Mouse (Mus musculus) CD4-positive, CD25-positive, alpha-beta regulatory T cell, adult 4 months (primary cell): ENCODE results near the gene Kdf1. TPM values are rescaled to one million over a fixed set of nuclear protein-coding genes. Genes with fewer than 3 reads are reported as not detected.

Source experiments
- ATAC-seq: one replicate; pipeline ENCODE4 v1.8.0; 2017
- polyA plus RNA-seq, 2 experiments: library from polyadenylated mRNA; unstranded; fragments of 100-300 nt; shearing (Covaris generic); gene quantifications; one replicate each; pipeline ENCODE4 v1.2.1; 2017

Gene Kdf1
- under 1 TPM in 1 of 2 experiments, not detected in 1; 0.58 TPM for polyA plus RNA-seq

DNA sequence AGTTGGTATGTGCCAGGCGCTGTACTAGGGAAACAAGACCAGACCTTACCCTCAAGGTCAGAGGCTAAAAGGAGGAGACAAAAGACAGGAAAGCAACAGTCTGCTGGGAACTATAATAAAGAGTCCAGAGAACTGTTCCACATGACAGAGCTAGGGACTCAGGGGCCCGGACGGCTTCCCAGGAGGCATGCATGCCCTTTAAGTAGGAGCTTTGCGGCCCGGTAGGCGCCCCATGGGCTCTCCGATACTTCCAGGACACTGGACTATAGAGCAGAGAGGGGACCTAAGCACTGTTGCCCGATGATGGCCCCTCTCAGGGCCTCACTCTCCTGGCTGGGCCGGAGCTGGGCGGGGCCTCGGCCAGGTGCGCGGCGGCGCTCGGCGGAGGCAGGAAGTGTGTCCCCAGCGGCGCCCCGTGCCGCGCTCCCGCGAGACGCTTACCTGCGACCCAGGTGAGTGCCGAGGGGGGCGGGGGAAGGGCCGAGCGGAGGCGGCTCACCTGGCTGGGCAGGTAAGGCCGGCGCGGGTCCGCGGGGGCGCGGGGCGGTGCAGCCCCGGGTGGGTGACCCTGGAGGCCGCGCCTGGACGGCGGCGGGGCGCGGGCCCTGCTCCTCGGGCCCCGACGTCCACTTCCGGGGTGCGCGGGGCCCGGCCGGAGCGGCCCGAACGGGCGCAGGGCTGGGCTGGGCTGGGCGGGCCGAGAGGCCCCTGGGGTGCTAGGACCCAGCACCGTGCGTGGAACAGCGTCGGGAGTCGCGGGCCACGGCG lies at the start of gene Kdf1:
Gene Kdf1, plus strand, starts transcription at position 363 of the 768 bp plus-strand sequence.
- no peak for ATAC-seq

DNA sequence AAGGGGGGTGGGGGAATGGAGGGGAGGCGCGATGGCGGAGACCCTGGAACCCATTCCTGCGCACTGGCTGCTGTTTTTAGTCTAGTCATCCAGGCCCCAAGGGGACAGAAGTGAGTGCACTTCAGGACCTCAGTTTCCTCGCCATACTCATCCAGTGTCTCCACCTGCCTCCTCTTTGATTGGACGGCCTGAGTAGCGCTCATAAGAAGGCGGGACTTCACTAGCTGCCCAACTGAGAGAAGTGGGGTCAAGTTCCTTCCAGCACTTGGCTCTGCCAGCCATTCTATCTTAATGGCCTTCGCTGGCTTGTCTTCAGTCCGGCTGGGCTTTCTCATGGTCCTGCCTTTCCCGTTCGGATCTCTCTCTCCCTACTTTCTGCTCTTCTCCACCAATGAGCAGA lies 49.6 kb upstream of the Kdf1 start:
- no peak for ATAC-seq

DNA sequence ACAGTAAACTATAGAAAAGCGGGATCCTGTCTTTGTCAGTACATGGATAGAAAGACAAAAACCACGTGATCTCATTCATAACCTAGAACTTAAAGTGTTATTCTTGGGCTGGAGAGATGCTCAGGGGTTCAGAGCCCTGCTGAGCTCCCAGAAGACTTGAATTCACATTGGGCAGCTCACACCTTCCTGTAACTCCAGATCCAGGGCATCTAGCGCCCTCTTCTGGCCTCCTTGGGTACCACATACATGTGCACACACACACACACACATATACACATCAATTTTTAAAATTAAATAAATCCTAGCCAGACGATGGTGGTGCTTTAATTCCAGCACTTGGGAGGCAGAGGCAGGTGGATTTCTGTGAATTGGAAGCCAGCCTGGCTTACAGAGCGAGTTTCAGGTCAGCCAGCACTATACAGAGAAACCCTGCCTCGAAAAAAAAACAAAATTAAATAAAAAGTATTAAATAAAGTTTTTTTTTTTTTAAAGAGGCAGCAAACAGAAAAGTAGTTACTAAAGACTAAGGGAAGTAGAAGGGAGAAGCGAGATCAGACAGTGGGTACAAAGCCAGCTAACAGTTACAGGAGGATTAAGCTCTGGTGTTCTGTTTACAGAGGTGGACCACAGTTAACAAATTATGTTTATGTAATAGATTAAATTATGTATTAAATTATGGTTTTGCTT lies 47.5 kb upstream of the Kdf1 start:
- ATAC-seq: no peak

DNA sequence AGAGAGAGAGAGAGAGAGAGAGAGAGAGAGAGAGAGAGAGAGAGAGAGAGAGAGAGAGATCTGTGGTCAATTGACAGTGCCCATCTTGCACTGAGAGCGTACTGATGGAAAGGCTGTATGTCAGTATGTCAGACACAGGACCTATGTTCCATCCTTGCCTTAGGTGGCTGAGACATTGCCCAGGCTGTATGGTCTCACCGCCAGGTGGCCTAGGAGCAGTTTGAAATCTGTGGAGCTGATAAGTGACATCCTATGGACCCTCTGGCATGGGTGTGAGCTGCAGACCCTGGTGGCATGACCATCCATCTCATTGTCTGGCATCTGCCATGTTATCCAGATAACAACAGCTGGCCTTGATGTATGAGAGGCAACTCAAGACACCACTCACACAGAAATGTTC lies 44.9 kb upstream of the Kdf1 start:
- ATAC-seq: no peak

DNA sequence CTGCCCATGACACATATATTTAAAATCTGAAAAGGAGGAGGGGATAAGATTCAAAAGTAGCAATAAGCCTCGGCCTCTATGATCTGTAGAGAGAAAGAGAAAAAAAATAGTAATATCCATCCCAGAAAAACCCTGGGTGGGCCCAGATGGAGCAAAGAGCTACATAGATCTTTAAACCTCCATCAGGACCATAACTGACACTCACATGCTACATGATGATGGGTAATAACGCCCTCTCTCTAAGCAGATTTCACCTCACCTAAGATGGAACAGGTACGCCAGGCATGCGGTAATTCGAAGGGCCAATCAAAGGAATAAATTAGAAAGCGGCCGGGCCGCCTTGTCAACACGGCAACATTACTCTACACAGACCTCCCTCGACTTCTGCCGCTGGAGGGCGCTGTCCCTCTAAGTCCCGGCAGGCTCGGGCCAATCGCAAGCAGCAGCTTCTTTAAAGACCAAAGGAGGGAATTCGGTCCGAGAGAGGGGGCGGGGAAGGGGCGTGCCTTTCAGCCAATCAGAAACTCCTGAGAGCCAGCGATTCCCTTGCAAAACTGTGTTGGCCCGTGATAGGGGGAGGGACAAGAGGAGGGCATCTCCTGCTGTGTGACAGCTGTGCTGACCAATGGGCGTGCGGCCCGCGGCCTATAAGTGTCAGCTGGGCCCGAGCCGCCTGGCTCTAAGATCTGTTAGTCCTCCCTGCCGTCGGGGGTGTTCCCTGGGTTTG lies 39.1 kb upstream of the Kdf1 start, which contains the start of gene Tent5b:
Gene Tent5b, plus strand, starts transcription at position 675 of the 727 bp plus-strand sequence.
- ATAC-seq: peak; percentile 99

DNA sequence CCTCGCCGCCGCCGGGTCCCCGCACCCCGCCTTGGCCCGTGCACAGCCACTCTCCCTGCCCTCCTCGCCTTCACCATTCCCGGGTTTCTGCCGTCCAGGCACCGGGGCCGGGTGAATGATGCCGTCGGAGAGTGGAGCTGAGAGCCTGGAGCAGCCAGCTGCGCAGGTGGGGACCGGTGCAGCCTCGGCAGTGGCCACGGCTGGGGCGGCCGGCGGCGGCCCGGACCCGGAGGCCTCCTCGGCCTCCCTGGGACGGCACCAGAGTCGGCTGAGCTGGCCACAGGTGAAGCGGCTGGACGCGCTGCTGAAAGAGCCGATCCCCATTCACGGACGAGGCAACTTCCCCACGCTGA lies 38.6 kb upstream of the Kdf1 start:
- ATAC-seq: no peak

DNA sequence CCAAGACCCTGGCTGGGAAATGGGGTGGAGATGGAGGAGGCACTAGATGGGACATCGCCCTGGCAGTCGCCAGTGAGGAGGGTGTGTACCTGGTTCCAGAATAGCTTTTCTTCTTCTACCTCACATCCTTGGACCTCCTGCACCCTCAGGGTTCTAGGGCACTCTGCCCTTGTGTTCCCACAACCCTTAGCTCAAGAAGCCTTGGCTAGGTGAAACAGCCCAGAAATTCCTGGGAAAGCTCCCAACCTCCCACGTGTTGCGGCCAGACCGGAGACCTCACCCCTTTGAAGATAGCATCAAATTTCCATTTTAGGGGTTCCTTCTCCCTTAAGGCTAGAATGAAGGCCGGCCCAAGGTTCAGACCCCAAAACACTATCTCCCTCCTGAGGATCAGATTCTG lies 38.0 kb upstream of the Kdf1 start:
- no peak for ATAC-seq

DNA sequence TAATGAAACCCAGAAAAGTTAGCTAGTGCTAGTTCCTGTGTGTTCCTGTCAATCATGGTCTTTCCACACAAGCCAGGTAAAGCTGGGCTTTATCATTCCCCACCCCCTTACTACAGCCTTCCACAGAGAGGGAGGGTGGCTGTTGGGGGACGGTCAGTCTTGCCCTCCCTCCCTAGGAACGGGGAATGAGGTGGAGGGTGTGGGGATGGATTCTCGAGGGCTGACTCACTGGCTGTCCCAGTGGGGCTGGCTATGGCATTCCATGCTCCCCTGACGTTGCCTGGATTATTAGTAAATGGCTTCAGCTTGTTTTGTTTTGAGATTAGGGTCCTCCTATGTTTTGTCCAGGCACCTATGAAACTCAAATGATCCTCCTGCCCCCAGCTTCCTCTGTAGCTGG lies 37.3 kb upstream of the Kdf1 start:
- ATAC-seq: no peak

DNA sequence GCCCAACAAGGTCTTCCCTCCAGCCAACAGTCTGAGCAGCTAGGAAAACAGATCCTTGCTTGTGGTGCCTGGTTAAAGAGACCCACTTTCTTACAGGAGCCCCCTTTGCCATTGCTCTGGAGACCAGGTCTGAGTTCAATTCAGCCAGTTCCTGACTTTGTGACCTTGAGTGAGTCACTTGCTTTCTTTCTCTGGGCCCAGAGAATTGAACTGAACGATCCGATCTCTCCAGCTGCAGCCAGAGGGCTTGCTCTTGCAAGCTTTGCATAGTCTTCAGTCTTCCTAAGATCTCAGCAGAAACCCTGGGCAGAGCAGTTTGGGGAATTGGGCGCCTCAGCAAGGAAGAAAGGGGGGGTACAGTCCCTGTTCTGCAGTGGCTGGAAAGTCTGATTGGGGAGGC lies 36.3 kb upstream of the Kdf1 start:
- no peak for ATAC-seq

DNA sequence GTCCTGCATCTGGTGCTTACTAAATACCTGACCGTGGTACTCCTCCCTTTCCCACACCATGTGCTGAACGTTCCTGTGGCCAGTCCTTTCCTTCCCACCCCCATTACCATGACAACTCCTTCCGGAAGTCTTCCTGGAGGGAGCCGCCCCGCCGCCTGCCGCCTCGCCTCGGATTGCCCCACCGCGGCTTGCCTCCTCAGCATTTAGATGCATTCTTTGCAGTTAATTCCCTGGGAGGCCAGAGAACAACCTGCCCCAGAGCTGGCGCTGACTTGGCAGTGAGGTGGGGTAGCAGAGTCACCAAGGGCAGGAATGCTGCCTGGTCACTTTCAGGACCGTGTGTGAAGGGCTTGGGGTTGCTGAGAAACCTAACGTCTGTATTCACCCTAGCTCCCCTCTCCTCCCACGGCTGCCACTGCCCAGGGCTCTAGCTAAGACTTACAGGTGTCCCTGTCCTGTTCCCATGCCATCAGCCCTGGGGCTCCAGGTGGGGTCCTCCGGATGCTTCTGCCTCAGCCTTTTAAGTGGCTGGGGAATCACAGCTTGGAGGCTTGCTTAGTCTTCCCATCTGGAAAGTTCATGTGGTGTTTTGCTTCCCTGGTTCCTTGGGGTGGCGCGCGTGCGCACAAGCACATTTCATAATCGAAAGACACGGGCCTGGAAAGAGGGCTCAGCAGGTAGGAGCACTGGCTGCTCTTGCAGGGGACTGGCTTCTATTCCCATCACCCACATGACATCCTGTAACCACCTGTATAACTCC lies 34.3 kb upstream of the Kdf1 start:
- no peak for ATAC-seq

DNA sequence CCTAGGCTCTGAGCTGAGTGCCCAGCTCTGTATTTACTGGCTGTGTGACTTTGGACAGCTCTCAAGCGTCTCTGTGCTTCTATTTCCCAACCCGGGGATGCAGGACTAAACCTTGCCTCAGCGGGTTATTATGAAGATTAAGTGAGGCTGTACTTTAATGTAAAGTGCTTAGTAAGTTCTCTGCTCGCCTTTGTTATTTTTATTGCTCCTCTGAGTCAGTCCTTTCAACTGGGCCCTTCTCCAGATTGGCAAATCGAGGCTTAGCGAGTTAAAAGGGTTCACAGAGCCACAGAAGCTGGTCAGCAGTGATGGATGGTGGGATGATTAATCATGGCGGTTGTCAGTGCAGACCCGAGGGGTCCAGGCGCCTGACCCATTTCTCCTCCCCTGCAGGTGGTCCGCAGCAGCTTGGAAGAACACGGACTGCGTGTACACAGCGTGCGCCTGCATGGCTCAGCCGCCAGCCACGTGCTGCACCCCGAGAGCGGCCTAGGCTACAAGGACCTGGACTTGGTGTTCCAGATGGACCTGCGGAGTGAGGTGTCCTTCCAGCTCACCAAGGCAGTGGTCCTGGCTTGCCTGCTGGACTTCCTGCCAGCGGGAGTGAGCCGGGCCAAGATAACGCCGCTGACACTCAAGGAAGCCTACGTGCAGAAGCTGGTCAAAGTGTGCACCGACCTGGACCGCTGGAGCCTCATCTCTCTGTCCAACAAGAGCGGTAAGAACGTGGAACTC lies 32.9 kb upstream of the Kdf1 start:
- ATAC-seq: no peak

DNA sequence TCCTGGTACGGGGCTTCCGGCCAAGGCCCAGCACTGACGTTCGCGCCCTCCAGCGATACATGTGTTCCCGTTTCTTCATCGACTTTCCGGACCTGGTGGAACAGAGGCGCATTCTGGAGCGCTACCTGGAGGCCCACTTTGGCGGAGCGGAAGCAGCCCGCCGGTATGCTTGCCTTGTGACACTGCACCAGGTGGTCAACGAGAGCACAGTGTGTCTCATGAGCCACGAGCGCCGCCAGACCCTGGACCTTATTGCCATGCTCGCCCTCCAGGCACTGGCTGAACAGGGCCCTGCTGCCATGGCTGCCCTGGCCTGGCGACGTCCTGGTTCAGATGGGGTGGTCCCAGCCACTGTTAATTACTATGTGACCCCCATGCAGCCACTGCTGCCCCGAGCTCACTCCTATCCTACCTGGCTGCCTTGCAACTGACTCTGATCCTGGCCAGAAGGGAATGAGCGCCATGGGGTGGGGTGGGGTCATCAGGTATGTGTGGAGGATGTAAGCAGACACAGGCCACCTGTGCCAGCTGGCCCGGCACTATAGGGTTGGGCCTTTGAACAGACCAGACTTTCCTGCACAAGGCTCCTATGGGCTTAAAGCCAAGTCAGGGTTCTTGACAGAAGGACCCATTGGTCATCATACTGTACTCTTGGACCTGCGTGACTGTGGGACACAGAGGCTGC lies 31.9 kb upstream of the Kdf1 start:
- ATAC-seq: no peak

DNA sequence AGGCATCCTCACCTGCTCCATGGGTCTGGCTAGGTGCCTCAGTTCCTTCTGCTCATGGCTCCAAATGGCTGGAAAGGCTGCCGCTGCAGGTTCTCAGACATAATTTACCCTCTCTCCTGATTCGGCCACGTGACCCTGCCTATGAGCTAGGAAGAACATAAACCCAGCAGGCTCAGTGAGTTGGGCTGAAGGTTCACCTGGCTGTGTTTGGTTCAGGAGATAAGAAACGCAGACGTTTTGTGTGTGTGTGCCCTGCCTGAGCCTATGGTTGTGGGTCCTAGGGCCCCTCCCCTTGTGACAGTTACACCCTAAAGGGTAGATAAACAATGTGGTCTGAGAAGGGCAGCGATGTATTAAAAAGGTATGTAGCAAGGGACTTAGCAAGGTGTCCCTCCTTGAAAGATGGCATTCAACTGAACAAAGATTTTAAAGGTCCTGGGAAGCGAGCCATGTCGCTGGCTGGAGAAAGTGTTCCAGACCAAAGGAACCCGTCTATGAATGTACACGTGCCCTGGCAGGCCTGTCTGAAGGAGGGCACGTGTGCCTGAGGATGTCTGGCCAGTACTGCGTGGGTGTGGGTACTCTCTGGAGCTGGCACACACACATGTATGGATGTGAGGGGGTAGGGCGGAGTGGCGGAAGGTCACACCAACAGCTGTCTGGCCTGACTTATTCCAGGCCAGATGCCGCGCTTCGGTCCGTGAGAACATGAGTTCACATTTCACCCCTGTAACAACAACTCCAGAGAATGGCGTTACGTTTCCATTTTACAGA lies 30.0 kb upstream of the Kdf1 start:
- no peak for ATAC-seq

DNA sequence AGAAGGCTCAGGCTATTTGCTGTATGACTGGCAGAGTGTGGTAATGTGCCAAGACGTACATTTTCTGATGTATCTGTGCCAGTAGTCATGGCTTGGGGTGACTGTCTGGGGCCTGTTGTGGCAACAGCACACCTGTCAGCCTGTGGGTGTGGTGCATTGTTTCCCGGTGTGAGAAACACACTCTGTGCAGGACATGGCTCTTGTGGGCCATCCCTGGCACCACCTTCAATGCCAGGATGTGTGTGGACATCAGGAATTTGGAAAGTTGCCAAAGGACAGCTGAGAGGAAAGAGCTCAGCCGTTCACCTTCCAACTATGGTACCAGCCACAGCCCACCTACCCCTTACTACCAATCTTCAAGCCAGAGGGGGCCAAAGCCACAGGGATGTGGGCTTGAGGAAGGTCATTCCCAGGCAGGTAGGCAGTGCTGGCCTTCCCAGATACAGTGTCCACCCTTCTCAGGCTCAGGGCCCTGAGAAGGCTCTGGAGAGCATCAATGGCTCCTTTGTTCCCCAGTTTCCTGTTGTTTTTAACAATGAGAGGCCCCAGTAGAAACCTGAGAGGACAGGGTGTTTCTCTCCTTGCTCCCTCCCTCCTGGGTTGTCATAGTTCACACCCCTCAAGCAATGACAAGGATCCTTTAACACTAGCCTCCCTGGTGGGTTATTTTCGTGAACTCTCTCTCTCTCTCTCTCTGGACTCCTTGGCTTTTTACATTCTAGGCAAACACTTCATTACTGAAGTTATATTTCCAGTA lies 29.1 kb upstream of the Kdf1 start:
- ATAC-seq: no peak

DNA sequence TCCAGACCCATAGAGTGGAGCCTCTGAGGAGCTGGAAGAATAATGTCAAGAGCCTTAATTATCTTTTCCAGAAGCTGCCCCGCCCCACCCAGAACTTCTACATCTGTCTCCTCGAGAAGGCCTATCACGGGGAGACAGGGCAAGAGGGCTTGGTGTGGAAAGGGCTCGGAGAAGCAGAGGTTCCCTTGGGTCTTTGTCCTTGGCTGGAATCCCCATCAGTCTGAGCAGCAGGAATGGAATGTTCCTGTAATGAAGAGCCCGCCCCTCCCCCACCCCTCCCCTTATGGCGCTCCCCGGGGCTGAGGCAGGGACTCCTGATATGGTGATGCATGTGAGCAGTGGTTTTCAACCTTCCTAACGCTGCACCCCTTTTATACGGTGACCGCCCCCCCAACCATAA lies 27.0 kb upstream of the Kdf1 start:
- ATAC-seq: no peak

DNA sequence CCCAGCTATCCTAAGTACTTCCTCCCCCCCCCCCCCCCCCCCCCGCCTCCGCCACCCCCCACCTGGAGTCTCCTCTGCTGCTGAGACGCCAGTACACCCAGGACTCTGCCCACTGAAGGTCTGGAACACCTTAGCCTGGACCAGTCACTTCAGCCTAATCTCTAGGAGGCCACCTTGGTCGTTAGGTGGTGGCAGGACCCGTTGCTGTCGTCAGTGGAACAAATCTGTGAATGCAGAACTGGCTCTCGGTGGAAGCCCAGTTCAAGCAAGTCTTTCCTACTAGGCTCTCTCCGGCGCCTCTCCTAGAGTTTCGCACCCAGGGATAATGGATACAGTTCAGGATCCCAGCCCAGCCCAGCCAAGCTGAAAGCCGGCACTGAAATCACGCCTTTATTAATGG lies 24.9 kb upstream of the Kdf1 start:
- ATAC-seq: no peak

DNA sequence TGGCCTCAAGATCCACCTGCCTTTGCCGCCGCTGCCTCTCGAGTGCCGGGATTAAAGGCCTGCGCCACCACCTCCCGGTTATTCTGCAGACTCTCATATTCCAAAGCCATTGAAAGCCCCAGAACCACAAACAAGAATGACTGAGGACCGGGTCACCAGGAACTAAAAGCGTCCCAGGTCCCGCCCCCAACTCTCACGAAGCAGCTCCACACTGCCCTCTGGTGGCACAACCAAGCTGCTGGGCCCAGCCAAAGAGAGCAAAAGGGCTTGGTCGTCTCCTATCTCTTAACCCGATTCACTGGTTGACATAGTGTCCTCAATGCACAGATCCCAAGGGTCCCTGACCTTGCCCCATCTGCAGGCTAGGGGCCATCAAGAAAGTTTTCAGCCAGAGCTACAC lies 24.3 kb upstream of the Kdf1 start:
- ATAC-seq: peak; percentile 76

DNA sequence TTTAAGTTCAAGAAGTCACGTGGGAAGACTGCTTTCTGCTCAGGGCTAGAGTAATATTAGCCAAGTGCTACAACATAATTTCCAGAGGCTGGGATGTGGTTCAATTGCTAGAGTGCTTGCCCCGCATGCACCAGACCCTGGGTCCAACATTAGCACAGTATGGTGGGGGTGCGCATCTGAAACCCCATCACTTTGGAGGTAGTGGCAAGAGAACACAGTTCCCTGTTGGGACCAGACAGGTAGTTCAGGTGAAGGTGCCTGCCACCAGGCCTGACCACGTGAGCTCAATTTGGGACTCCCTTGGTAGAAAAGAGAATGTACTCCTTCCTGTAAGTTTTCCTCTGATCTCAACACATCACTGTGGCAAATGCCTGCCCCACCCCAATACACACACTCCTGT lies 23.9 kb upstream of the Kdf1 start:
- no peak for ATAC-seq

DNA sequence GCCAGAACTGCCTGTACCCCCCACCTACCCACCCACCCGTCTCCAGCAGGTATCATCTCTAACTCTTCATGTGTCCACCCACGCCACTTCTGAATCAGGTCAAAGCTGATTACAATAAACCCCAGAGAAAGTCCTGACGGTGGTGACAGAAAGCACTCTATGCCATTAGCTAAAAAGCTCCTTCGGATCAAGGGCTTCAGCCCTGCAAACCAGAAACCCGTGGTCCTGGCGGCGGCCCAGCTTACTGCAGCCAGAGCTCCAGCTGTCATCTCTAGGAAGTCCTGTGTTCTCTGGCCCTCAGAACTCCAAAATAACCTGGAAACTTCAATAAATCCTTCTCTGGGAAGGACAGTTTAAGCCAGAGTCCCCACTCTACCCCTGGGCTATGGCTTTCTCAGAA lies 23.1 kb upstream of the Kdf1 start:
- no peak for ATAC-seq
